Mouse (Mus musculus): ENCODE results near the gene Ppfia3.

DNA sequence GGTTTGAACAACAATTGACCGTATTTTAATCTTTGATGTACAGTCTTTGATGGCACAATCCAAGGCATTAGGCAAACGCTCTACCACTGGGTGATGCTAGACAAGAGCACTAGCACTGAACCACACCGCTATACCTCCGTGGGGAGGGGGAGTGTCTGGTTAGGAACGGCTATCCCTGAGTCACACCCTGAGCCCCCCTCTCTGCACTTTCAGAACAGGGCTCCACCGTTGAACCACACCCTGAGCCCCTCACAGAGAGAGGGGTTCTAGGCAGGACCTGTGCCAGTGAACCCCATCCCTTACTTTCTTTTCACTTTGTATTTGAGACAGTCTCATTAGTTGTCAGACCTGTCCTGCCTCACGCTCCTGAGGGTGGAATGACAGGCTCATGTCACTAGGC lies 41.5 kb upstream of the Ppfia3 start:
- no peak for TF ChIP-seq CTCF (IDR thresholded peaks at IDR 0.05; ENCODE audit: low read depth, low read length)
- TF ChIP-seq EP300 (IDR thresholded peaks at IDR 0.05; ENCODE audit: insufficient read depth, low read depth, low read length): no peak
